Mouse (Mus musculus) cortical plate, adult 2 months (tissue): ENCODE data around the gene Amacr. TPM values are rescaled to one million over a fixed set of nuclear protein-coding genes. Genes with fewer than 3 reads are reported as not detected.
A peak's percentile ranks its signal among the peaks of the same experiment; 100 is the strongest.

Source experiments
- H3K27ac ChIP-seq: fragments of 200-500 bp; 2 replicates; pipeline ENCODE4 v1.5.1; 2012; ENCODE audit warnings: low read length, control low read depth, inconsistent platforms; ENCODE audit not compliant: insufficient read depth
- H3K4me1 ChIP-seq: fragments of 200-500 bp; 2 replicates; pipeline ENCODE4 v1.6.1; 2011; ENCODE audit warnings: low read length; ENCODE audit not compliant: control insufficient read depth, insufficient read depth
- H3K4me3 ChIP-seq: fragments of 200-500 bp; 2 replicates; pipeline ENCODE4 v1.5.1; 2011; ENCODE audit warnings: mild to moderate bottlenecking, low read length, control low read depth; ENCODE audit not compliant: insufficient read depth
- CTCF ChIP-seq: fragments of 200-500 bp; IDR thresholded peaks from 2 replicates; pipeline ENCODE4 v1.5.1; 2011; ENCODE audit warnings: mild to moderate bottlenecking, control low read depth, low read length; ENCODE audit not compliant: insufficient read depth; ENCODE audit errors: extremely low read depth
- POLR2A ChIP-seq: fragments of 200-500 bp; IDR thresholded peaks from 2 replicates; pipeline ENCODE4 v1.6.1; 2011; ENCODE audit warnings: mild to moderate bottlenecking, low read length, control low read depth; ENCODE audit not compliant: insufficient read depth; ENCODE audit errors: extremely low read depth
- polyA plus RNA-seq: library from polyadenylated mRNA; depleted of rRNA; stranded (reverse); fragments of >200 nt; gene quantifications from 2 replicates; pipeline ENCODE4 v1.2.3, GENCODE M21; 2012

The Amacr gene
- polyA plus RNA-seq, 1 experiment, result 10.3 TPM

DNA sequence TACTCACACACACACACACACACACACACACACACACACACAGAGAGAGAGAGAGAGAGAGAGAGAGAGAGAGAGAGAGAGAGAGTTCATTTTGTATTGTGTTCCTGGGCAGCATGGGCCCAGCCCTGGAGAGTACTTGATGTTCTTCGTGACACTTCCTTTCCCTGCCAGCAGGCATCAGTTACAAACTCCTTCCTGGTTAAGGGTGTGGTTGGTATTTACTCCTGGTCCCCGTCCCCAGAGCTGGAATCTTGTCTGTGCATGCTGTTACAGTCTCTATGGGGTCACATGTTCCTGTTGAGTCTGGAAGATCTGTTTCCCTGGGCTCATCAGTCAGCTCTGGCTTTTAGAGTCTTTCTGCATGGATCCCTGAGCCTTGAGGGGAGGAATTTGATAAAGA is 8.9 kb downstream of the Amacr start:
- H3K27ac ChIP-seq, result no peak overlapping the region
- H3K4me3 ChIP-seq, result no peak overlapping the region
- peaks cover 1% of the 10 kb centered on the region; the same call in 1 of the 2 replicates for H3K4me1 ChIP-seq
- TF ChIP-seq POLR2A (no peak), CTCF (no peak)

DNA sequence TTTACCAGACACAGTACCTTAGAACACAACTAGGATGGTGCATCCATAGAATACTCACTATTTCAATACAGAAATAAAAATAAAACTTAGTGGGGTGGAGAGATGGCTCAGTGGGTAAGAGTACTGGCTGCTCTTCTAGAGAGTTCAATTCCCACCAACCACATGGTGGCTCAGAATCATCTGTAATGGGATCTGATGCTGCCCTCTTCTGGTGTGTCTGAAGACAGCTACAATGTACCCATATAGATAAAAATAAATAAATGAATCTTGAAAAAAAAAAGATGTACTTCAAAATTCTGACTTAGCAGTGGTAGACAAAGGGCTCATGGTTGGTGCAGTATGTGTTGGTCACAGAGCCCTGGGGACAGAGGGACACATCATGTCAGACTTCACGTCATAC is 10.0 kb downstream of the Amacr start:
- no peak overlapping the region for H3K27ac ChIP-seq
- no peak overlapping the region for H3K4me3 ChIP-seq
- peak; percentile 2; the same call in 1 of the 2 replicates for TF ChIP-seq CTCF
- no peak for TF ChIP-seq POLR2A
- H3K4me1 ChIP-seq, result peaks cover 1% of the 10 kb centered on the region; the same call in 1 of the 2 replicates

DNA sequence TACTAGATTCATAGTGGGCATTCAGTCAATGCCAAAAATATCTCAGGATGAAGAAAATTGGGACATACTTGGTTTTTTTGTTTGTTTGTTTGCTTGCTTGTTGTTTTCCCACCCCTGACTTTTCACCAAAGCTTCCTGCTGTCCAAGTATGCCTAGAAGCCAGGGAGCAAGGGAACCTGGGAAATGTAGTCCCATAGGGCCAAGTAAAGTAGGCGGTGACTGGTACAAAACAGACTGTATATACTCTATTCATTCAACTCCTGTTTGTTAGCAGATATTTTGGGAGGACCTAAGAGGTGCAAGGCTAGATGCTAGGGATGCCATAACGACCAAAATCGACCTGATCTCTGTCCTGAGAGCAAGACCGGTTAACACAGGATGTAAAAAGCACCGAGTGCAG is 18.3 kb downstream of the Amacr start:
- TF ChIP-seq POLR2A (no peak), CTCF (no peak)
- Histone ChIP-seq H3K27ac (no peak overlapping the region), H3K4me3 (no peak overlapping the region), H3K4me1 (no peaks in the 10 kb centered on the region)

DNA sequence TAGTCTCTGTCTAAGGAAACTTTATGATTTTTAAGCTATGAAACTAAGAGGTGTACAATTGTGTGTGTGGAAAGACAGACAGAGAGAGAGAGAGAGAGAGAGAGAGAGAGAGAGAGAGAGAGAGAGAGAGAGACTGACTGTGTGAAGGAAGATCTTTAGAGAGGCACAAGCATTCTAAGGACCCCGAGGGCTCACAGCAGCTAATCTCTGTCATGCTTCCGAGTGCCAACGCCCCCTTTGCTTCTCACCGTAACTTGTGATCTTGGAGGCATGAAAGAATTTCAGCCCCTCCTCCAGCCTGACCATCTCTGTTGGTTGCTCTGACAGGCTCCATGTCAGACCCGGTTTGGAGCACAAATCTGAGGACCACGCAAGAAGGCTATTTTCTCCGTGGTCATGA is 18.9 kb downstream of the Amacr start, which contains the start of gene Slc45a2:
Gene Slc45a2, plus strand, starts transcription at position 301 of the 400 bp plus-strand sequence.
- no peak within 1 kb of the TSS for H3K4me3 ChIP-seq
- TF ChIP-seq CTCF, result no peak
- TF ChIP-seq POLR2A, result no peak
- no peaks in the 10 kb centered on the region for H3K4me1 ChIP-seq
- no peak within 1 kb of the TSS for H3K27ac ChIP-seq

DNA sequence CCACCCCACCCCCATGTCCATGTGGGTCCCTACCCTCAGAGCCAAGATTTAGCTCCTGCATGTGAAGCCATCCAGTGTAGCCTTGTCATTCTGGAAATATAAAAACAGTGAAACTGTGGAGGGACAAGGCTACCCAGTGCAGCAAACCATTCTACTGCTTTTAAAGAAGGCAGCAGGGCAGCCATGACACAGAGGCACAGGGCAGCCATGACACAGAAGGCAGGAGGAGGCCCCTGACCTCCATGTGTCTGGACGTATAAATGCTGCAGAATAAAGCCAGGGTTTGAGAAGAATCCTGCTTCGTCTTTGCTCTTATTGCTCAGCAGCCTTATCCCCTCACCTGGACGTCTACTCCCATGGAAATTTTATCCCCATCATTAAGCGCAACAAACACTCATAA is 22.2 kb downstream of the Amacr start:
- no peak overlapping the region for H3K4me3 ChIP-seq
- no peaks in the 10 kb centered on the region for H3K4me1 ChIP-seq
- H3K27ac ChIP-seq, result no peak overlapping the region
- TF ChIP-seq CTCF (no peak), POLR2A (no peak)

DNA sequence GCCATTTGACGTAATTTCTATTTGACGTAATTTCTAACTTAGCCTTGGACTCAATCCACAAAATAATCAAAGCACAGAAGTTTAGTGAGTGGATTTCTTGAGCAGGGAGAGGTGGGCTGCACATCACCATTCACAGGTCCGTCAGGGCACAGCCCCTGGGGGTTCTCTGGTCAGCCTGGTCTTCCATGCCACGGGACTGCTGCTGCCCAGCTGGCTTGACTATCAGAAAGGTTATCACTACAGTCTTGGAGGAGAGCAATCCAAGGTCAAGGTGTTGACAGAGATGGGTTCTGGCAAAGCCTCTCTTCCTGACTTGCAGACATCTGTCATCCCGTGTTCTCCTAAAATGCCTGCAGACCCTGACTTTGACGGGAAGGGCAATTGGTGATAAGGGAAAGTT is 23.1 kb downstream of the Amacr start:
- no peak overlapping the region for H3K27ac ChIP-seq
- no peaks in the 10 kb centered on the region for H3K4me1 ChIP-seq
- H3K4me3 ChIP-seq, result no peak overlapping the region
- TF ChIP-seq POLR2A, result no peak
- no peak for TF ChIP-seq CTCF

- Histone ChIP-seq H3K27ac (no peak overlapping the region), H3K4me1 (no peaks in the 10 kb centered on the region), H3K4me3 (no peak overlapping the region)
- TF ChIP-seq POLR2A (no peak), CTCF (peak; percentile 40; the same call in 1 of the 2 replicates)
These were observed 27.2 kb downstream of the Amacr start for GRCm38 (mm10) chr15:11008756-11009155.

GRCm38 (mm10) chr15:11010976-11011548 is 29.5 kb downstream of the Amacr start:
- Histone ChIP-seq H3K4me1 (no peaks in the 10 kb centered on the region), H3K27ac (no peak overlapping the region), H3K4me3 (no peak overlapping the region)
- no peak for TF ChIP-seq POLR2A
- no peak for TF ChIP-seq CTCF

DNA sequence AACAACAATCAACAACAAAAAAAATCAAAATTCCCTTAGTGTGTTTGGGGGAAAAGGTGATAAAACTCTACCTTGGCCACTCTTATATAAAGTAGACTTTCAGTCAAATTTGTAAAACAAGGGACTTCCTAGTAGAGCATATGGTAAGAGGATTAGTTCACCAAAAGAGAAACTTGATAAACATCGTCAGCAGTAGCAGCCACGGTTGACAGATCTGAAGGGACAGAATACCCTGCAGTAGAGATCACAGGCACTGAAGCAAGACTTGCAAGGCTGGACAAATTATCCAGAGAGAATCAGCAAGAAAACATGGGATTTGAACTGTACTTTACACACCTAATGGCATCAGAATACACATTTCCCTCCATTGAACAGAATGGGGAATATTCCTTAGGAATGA is 33.4 kb downstream of the Amacr start:
- no peak for TF ChIP-seq CTCF
- no peak for TF ChIP-seq POLR2A
- H3K4me1 ChIP-seq, result no peaks in the 10 kb centered on the region
- H3K27ac ChIP-seq, result no peak overlapping the region
- H3K4me3 ChIP-seq, result no peak overlapping the region

DNA sequence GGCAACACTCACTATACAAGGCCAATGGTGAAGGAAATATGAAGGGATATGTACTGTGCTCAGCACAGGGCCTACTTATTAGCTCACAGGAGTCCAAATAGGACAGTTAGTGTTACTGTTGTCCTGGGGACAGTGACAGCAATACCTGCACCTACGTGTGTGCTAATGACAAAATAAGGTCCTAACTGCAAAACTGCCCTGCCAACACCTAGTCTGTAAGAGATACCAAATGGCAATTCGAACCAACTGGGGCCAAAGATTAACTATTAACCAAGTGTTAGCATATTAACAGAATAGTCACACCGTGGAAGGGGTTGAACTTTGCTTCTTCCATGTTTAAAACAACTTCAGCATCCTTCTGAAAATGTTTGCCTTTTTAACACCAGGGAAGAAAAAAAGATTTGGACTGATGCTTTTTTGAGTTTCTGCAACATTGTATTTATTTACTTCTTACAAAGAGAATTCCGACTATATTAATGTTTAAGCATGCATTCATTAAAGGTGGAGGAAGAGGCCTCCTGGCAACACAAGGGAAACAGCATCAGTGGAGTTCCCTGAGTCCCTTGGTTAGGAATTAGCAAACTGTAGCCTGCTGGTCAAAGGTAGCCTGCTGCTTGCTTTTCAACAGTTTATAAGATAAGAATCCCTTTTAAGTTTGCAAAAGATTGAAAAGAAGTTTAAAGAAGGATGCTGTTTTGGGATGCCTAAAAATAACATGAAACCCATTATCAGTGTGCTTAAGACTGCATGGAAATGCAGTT is 45.4 kb downstream of the Amacr start:
- TF ChIP-seq POLR2A (no peak), CTCF (no peak)
- H3K4me3 ChIP-seq, result no peak overlapping the region
- H3K4me1 ChIP-seq, result no peaks in the 10 kb centered on the region
- no peak overlapping the region for H3K27ac ChIP-seq
